Mouse (Mus musculus) ES-Bruce4 (cell line): ENCODE measurements around the gene Tnfrsf4. TPM values are rescaled to one million over a fixed set of nuclear protein-coding genes. Genes with fewer than 3 reads are reported as not detected.

Experiments
- H3K27ac ChIP-seq: 2 replicates; pipeline ENCODE4 v1.5.1; 2012; ENCODE audit warnings: low read length, inconsistent platforms; ENCODE audit not compliant: insufficient read depth
- H3K27me3 ChIP-seq: 2 replicates; pipeline ENCODE4 v1.6.1; 2012; ENCODE audit warnings: mild to moderate bottlenecking, low read length, inconsistent platforms; ENCODE audit not compliant: control insufficient read depth, poor library complexity, insufficient read depth, severe bottlenecking
- H3K36me3 ChIP-seq: 2 replicates; pipeline ENCODE4 v1.6.1; 2012; ENCODE audit warnings: inconsistent platforms, mild to moderate bottlenecking, low read length, moderate library complexity; ENCODE audit not compliant: control insufficient read depth, poor library complexity, insufficient read depth, severe bottlenecking
- H3K4me1 ChIP-seq: one replicate; pipeline ENCODE4 v1.8.1; 2011; ENCODE audit warnings: low read length; ENCODE audit not compliant: control insufficient read depth, insufficient read depth
- H3K4me3 ChIP-seq: 2 replicates; pipeline ENCODE4 v1.5.1; 2011; ENCODE audit warnings: low read depth, mild to moderate bottlenecking, low read length
- H3K9ac ChIP-seq: 2 replicates; pipeline ENCODE4 v1.6.1; 2012; ENCODE audit warnings: low read depth, mild to moderate bottlenecking, inconsistent platforms; ENCODE audit not compliant: poor library complexity, severe bottlenecking
- H3K9me3 ChIP-seq: replicated peaks from 2 replicates; pipeline ENCODE4 v1.6.1; 2012; ENCODE audit warnings: mild to moderate bottlenecking, low read length, inconsistent platforms; ENCODE audit not compliant: control insufficient read depth, poor library complexity, insufficient read depth, severe bottlenecking
- CTCF ChIP-seq: IDR thresholded peaks from one replicate; pipeline ENCODE4 v1.8.1; 2011; ENCODE audit warnings: low read depth, low read length
- EP300 ChIP-seq: IDR thresholded peaks from 2 replicates; pipeline ENCODE4 v1.6.1; 2011; ENCODE audit warnings: low read depth, low read length; ENCODE audit not compliant: insufficient read depth
- POLR2A ChIP-seq: IDR thresholded peaks from one replicate; pipeline ENCODE4 v1.8.1; 2011; ENCODE audit warnings: low read length; ENCODE audit not compliant: insufficient read depth
- polyA plus RNA-seq: library from polyadenylated mRNA; stranded (reverse); fragments of >200 nt; gene quantifications from 2 replicates; pipeline ENCODE4 v1.2.4, GENCODE M21; 2011; ENCODE audit warnings: low read depth; ENCODE audit not compliant: missing spikeins, insufficient read depth, insufficient read length

Gene Tnfrsf4
- polyA plus RNA-seq, 1 experiment, result 2.9 TPM

DNA sequence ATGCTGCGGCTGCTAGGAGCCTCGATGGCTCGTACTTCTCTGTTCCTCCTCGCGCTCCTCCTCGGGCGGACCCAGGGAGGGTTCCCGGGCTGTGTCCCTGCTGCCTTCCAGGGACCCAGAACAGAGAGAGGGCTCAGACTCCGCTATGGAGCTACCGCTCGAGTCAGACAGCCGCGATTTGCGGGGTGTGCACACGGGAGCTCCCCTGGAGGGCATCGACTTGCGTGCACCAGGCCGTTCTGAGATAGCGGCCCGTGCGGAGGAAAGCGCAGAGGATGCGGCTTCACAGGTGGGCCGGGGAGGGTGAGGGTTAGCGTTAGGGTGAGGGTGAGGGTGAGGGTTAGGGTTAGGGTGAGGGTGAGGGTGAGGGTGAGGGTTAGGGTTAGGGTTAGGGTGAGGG is 21.3 kb downstream of the Tnfrsf4 start:
- Histone ChIP-seq H3K9ac (peak overlapping the region; percentile 41), H3K27ac (no peak overlapping the region)
- no peak for TF ChIP-seq CTCF
- TF ChIP-seq POLR2A, result no peak
- no peak for TF ChIP-seq EP300

DNA sequence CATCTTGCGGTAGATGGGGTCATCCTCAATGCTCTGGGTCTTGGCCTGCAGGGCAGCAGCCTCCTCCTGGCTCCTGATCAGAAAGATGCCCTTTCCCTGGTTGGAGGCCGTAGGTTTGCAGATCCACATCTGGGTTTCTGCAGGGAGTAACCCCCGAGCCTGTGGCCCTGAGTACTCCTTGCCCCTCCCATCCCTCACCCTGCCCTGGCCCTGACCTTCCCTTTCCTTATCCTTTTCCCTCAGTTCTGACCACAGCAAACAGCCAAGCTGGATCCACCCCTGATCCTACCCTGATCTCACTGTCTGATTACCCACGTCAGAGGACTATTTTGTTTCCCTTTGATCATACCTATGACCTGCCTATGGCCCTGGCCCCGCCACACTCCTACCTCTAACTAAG is 31.1 kb downstream of the Tnfrsf4 start:
- Histone ChIP-seq H3K27ac (no peak overlapping the region), H3K4me3 (no peak overlapping the region), H3K9me3 (no peaks in the 10 kb centered on the region), H3K4me1 (no peaks in the 10 kb centered on the region), H3K36me3 (no peaks in the 10 kb centered on the region), H3K9ac (no peak overlapping the region), H3K27me3 (no peaks in the 10 kb centered on the region)
- no peak for TF ChIP-seq POLR2A
- no peak for TF ChIP-seq CTCF
- no peak for TF ChIP-seq EP300

More for the DNA sequence above, 21.3 kb downstream of the Tnfrsf4 start:
- H3K4me3 ChIP-seq, result peak overlapping the region; percentile 45
- no peaks in the 10 kb centered on the region for H3K9me3 ChIP-seq
- H3K27me3 ChIP-seq, result no peaks in the 10 kb centered on the region
- H3K36me3 ChIP-seq, result no peaks in the 10 kb centered on the region
- H3K4me1 ChIP-seq, result no peaks in the 10 kb centered on the region

DNA sequence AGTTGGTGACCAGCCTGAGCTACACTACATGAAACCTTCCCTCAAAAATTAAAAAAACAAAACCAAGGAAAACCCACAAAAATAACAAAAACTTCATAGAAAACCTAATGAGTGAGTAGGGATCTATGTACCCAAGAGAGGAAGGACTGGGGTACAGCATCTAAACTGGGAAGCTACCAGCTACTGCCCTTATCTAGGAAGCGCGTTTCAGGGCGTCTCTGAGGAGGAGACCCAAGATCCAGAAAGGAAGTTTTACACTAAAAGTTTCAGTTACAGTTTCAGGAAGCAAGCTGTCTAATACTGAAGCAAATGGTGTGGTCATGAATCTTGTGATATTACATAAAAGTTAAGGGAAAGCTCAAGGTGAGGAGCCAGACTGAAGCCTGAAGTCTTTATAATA is 36.1 kb downstream of the Tnfrsf4 start:
- Histone ChIP-seq H3K9ac (no peak overlapping the region), H3K36me3 (no peaks in the 10 kb centered on the region), H3K27me3 (no peaks in the 10 kb centered on the region), H3K4me3 (no peak overlapping the region), H3K4me1 (no peaks in the 10 kb centered on the region), H3K27ac (no peak overlapping the region), H3K9me3 (no peaks in the 10 kb centered on the region)
- TF ChIP-seq EP300 (no peak), POLR2A (no peak), CTCF (no peak)

DNA sequence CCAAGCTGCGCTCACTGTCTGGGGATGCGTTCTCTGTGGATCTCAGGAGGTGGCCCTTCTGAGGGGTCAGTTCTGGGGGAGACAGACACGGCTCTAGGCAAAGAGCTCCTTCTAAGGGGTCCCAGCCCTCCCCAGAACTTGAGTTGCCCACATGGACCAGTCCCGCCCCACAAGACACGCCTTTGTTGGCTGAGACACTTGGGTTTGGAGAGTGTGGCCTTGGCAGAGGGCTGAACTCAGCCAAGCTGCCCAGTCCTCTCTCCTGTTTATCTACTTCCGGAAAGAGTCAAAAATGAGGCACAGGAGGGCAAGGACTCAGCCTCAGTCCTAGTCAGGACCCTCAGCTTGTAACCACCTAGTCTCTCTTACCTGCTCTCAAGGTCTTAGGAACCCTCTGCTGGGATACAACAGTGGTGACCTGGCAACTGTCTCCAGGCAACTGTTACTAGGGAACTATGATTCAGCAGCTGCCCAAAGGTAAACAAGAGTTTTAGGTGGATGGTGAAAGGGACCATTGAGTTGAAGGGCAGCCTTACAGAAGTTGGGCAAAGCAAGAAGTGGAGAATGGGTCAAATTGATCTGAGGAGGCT is 36.8 kb downstream of the Tnfrsf4 start:
- Histone ChIP-seq H3K4me3 (no peak overlapping the region), H3K4me1 (no peaks in the 10 kb centered on the region), H3K27me3 (no peaks in the 10 kb centered on the region), H3K9me3 (no peaks in the 10 kb centered on the region), H3K36me3 (no peaks in the 10 kb centered on the region), H3K27ac (no peak overlapping the region), H3K9ac (no peak overlapping the region)
- TF ChIP-seq CTCF, result no peak

DNA sequence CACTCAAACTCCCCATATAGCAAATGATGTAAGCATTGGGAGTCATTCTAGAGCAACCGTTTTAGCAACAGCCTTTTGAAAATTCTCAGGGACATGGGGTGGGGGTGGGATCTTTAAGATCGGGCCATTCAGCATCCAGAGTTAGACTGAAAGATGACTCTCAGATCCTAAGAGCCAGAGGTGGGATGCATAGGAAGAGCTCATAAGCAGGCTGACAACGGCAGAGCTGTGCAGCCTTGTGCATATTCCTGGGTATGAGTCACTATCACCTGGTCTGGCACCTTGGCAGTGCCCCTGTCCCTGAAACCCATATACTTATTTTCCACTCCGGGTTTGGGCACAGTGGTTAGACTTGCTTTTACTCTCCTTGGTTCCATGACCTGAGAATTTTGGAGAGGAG is 39.5 kb downstream of the Tnfrsf4 start:
- H3K36me3 ChIP-seq, result no peaks in the 10 kb centered on the region
- H3K9me3 ChIP-seq, result no peaks in the 10 kb centered on the region
- no peak overlapping the region for H3K9ac ChIP-seq
- TF ChIP-seq POLR2A (no peak), EP300 (no peak), CTCF (no peak)
- no peaks in the 10 kb centered on the region for H3K4me1 ChIP-seq
- no peak overlapping the region for H3K4me3 ChIP-seq
- H3K27me3 ChIP-seq, result no peaks in the 10 kb centered on the region
- no peak overlapping the region for H3K27ac ChIP-seq

DNA sequence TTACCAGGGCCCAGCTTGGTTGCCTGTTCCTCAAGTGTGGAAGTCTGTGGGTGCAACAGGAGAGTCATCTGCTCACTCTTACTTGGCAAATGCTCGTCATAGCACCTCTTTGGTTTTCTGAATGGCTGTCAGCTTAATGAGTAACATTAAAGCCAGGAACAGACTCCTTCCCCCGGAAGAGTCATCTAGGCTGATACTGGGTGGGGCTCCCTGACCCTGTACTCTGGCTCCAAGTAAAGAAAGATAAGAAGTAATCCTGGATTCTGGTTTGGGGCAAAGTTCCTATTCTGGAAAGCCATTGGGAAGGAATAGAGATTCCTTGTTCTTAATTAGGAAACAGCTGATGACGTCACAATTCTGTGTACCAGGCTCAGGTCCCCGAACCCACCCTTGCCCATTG is 40.5 kb downstream of the Tnfrsf4 start:
- no peak overlapping the region for H3K27ac ChIP-seq
- H3K9me3 ChIP-seq, result no peaks in the 10 kb centered on the region
- no peaks in the 10 kb centered on the region for H3K4me1 ChIP-seq
- no peak overlapping the region for H3K9ac ChIP-seq
- H3K36me3 ChIP-seq, result no peaks in the 10 kb centered on the region
- no peak overlapping the region for H3K4me3 ChIP-seq
- TF ChIP-seq CTCF (no peak), EP300 (no peak), POLR2A (no peak)
- no peaks in the 10 kb centered on the region for H3K27me3 ChIP-seq
